Mouse (Mus musculus) adipocyte (in vitro differentiated cells): ENCODE measurements around the gene Prom1.

Source experiments
- DNase-seq: peaks from one replicate; pipeline ENCODE4 v3.0.0-alpha.2; 2016; ENCODE audit warnings: low spot score

The Prom1 gene

GRCm38 (mm10) chr5:44080276-44081054 lies 21.4 kb downstream of the Prom1 start:
- DNase-seq: no peak

DNA sequence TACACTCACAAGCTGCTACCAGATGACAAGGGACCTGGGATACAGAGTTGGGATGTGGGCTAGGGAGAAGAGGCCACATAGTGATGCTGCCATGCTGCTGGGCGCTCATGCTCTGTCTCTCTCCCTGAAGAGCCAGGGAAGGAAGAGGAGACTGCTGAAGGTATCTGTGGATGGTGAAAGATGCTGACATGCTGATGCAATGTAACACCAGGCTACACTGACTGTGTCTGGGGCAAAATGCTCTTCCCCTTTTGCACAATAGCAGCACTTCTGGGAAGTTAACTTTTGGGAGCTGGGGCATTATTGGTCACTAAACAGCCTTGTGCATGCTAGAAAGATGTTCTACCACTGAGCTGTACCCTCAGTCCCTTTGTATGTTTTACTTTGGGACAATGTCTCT lies 26.4 kb downstream of the Prom1 start:
- DNase-seq: no peak

DNA sequence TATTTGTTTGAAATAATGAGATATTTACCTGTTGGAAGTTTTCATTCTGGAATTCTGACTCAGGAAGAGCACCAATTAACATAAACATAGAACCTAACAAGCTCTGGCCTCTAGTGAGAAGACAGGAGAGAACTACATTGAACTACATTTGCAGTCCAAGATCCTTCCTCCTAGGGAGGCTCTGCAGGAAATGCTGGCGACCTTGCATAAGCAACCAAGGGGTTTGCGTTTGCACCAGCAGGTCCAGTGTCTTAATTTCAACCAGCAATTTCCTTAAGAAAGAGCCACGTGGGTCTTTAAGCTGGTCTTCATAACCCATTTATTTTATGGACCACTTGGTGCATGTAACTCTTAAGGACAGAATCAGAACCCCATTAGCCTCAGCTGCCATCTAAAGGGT lies 28.2 kb downstream of the Prom1 start:
- DNase-seq: no peak

GRCm38 (mm10) chr5:44070529-44071133 lies 31.2 kb downstream of the Prom1 start:
- DNase-seq: no peak

DNA sequence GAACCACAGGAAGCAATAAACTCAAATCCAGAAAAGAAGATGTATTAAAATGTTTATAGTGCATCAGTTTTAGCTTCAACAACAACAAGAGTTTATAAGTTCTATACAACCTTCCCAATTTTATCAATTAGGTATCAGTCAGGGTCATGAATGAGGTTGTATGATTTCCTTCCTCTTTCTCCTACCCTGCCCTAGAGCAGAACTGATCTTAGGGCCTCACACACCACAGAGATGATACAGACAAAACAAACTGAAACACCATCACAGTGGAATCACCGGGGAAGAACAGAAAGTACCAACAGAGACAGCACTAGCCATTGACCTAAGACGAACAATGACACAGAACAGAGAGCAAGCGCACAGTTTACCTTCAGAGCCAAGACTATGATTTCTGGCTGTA lies 43.6 kb downstream of the Prom1 start:
- no peak for DNase-seq

- DNase-seq: no peak
Observed at GRCm38 (mm10) chr5:44050213-44050612, 51.6 kb downstream of the Prom1 start.

DNA sequence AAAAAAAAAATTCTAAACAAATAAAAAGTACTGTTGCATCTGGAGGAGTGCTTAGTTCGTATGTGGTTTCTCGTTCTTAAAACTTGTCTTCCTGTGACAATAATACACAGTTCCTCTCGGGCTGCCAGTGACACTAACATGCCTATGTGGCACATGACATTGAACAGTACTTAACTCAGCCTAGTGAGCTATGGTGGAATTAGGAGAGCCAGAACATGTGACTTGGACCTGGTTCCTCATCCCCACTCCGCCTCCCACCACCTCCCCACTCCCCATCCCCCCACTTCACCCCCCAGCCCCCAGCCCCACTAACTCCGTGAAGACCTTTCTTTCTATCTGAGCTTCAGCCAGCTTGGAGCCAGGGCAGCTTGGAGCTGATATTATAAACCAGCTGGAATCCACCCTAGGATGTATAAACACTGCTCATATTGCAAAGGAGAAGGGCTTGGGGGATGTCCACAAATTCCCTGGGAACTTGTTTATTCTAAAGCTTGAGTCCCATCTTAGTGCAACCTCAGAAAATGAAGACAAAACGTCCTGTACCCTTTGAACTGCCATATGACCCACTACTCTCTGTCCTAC lies 52.3 kb downstream of the Prom1 start:
- DNase-seq: no peak

DNA sequence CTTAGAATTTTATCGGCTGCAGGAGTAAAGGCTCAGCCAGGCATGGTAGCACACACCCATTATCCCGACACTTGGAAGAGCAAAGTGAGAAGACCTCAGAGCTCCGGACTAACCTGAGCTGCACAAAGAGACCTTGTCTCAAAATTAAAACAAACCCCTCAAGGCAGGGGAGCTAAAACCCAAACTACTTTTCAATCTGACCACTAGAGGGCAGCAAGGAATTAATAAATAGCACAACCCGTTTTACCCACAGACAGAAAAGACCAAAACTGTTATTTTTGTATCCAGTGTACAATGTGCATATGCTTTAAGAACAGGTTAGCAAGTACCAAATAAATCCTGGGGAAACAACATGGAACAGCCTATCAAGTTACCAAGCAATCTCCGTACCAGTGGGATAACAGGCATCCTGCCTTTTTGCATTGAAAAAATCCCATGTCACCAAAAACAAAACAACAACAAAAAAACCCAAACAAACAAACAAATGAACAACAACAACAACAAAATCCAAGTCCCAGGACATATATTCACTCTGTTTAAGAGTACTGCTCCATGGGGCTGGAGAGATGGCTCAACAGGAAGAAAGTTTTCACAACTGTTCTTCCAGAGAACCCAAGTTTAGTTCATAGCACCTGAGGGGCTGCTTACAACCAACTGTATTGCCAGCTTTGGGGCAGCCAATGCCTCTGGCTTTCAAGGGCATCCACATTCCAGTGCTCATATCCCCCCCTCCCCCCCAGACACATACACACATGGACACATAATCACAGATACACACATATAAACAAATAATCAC lies 53.1 kb downstream of the Prom1 start:
- peak; percentile 77 for DNase-seq

- DNase-seq: no peak
Observed at GRCm38 (mm10) chr5:44041725-44042124, 60.1 kb downstream of the Prom1 start.

GRCm38 (mm10) chr5:44041056-44041455 lies 60.8 kb downstream of the Prom1 start:
- DNase-seq: no peak

DNA sequence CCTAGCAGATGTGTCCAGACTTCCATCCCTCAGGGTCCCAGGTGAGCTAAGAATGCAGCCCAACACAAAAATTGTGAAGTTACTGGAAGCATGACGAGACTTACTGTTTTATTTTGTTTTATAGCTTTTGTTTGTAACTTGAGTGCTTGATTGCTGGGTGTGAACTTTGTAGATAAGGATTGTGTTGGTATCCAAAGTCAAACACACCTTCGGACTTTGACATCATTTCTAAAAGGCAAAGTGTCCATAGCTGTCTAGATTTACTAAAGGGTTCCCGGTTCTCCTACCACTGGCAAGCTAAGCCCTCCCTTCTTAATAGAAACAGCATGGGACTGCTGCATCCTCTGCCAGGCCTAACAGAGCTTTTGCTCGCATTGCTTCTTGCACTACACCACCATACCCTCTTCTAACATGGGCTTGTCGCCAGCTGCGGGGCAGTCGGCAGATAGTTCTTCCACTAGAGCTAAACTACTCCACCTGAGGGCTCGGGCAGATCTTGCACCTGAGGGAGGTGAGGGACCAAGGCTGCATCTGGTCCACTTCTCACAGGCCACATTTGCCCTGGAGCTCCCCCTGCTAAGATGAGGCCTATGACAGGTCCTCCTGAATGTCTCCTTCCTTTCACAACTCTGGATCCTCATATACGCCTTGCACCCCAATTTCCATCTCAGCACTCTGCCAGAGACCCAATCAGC lies 103.4 kb downstream of the Prom1 start:
- DNase-seq: no peak

GRCm38 (mm10) chr5:43997626-43998025 lies 104.2 kb downstream of the Prom1 start:
- DNase-seq: no peak

DNA sequence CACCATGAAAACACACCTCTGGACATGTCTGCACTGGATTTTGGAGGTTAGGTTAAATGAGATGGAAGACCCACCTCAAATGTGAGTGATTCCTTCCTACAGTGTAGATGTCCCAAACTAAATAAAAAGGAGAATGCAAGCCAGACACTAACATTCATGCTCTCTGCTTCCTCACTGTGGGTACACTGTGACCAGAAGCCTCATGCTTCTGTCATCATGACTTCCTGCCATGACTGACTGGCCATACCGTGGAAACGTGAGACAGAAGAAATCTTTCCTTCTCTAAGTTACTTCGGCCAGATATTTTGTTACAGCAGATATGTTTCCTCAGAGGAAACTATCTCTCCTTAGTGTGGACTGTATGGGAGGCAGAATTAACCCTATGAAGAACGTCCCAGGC lies 105.7 kb downstream of the Prom1 start:
- DNase-seq: no peak

- DNase-seq: no peak
Observed at GRCm38 (mm10) chr5:43994981-43995380, 106.9 kb downstream of the Prom1 start.

DNA sequence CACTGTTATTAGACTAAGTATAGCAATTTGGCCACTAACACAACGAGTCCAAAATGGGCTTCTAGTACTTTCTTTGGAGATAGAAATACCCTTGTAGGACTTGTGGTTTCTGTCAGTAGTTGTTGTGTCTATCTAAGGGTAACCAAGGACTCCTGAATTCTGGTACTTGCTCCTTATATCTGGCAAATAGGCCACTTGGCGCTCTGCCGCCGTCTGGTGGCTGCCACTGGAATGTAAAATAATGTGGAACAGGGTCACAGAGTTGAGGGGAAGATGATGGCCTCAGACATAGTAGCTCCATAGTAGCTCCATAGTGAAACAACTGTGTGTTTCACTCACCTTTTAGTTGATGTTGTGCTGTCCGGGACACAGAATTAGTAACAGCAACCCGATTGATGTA lies 111.5 kb downstream of the Prom1 start:
- peak; percentile 73 for DNase-seq

- DNase-seq: no peak
Observed at GRCm38 (mm10) chr5:43989017-43989416, 112.8 kb downstream of the Prom1 start.

DNA sequence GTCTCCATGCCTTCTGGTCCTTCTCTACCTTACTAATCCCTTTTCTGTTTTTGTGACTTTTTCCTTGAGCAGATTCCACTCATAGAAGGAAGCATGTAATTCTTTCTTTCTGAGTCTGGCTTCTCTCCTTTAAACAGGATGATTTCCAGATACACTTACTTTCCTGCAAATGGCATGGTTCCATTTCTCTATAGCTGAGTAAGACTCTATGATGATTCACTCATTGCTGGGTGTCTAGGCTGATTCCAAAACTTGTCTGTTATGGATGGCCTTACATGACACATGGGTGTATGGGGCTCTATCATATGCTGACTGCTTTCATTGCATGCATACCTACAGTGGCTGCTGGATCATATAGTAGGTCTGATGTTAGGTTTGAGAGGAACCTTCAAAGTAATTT lies 115.6 kb downstream of the Prom1 start:
- DNase-seq: no peak

DNA sequence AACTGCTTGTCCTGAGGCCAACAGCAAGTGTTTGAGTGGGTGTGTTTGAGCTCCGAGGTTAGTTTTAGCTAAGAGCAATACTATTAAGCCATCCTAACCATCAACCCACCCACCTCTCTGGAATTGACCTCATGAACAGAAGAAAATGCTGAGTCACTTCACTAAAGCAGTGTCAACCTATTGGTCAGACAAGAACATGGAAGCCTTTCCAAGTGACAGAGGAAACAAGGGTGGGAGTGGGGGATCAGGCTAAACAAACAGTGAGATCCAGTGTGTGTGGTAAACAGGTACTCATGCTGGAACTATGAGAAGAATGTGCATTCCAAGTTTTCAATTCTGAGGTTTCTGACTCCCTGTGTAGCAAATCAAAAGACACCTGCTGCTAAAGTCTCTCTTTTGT lies 118.9 kb downstream of the Prom1 start:
- DNase-seq: no peak

- DNase-seq: no peak
Observed at GRCm38 (mm10) chr5:43981620-43982019, 120.2 kb downstream of the Prom1 start, which contains the start of gene Fgfbp1. Gene Fgfbp1, minus strand, starts transcription at chr5:43981779.

DNA sequence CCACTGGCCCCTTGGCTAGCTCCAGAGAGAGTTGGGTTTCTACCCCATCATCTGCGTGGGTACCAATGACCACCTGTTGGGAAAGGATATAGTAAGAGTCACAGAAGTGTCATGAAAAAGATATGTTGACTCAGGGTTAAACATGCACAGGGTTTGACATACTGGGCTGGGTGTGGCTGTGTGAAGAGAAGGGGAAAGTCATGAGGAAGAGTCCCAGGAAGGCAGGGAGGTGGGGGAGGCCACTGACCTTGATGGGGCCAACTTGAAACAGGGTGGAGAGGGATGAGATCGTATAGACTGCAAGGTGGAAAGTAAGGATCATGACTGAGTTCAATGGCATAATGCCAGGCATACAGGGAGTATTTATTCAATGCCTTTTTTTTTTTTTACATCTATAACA lies 121.4 kb downstream of the Prom1 start:
- DNase-seq: no peak

DNA sequence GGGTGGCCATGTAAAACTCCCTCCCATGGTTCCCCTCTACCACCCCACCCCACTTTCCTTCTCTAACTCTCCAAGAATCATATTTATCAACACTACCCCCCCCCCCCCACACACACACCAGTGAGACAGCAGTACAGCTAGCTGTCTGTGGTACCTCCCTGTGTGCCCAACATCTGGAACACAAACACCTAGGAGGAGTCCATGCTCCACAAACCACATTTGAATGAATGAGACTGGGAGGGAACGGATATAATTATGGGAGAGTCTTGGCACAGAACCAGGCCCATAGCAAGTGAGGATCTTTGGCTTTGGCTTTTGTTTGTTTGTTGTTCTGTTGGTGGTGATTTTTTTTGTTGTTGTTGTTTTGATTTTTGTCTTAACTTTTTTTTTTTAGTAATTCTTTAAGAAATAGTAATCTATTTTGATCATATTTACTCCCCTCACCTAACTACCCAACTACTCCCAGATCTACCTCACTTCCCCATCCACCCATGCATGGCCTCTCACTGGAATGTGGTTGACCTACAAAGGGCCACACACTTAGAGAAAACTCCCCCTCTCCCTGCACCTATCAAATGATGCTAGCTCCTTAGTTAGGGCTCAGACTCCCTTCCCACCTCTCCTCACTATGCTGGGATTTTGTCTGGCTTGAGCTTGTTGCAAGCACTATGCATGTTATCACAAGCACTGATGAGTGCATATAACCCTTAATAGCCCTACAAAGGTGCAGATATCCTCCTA lies 124.8 kb downstream of the Prom1 start:
- no peak for DNase-seq
